Mouse (Mus musculus) hindbrain, embryonic 11.5 days (tissue): ENCODE measurements at regions not wholly inside any gene's neighbourhood (a gene's known extent, or its start where the extent isn't known, plus 50 kb on each side); places are given as distances from the start of the nearest gene placed in this dataset.
A peak's percentile ranks its signal among the peaks of the same experiment; 100 is the strongest.

Source experiments
- ATAC-seq: fragments of 200-750 bp; cut with Nextera tagmentation; 2 replicates; pipeline ENCODE4 v1.8.0; 2017; ENCODE audit warnings: mild to moderate bottlenecking, moderate TSS enrichment, moderate library complexity; ENCODE audit not compliant: low FRiP score
- DNase-seq: peaks from one replicate; pipeline ENCODE4 v3.0.0-alpha.2; 2015; ENCODE audit warnings: low spot score
- H3K27ac ChIP-seq: fragments of 300-500 bp; sonication (generic); 2 replicates; pipeline ENCODE4 v1.5.1; 2014; ENCODE audit warnings: mild to moderate bottlenecking, low read depth, low read length
- H3K27me3 ChIP-seq: fragments of 300-500 bp; sonication (generic); 2 replicates; pipeline ENCODE4 v1.6.1; 2014; ENCODE audit warnings: mild to moderate bottlenecking, low read length, moderate library complexity, mixed read lengths; ENCODE audit not compliant: control insufficient read depth, insufficient read depth
- H3K36me3 ChIP-seq: fragments of 300-500 bp; sonication (generic); 2 replicates; pipeline ENCODE4 v1.6.1; 2014; ENCODE audit warnings: mild to moderate bottlenecking, low read length, moderate library complexity, mixed read lengths; ENCODE audit not compliant: control insufficient read depth, insufficient read depth
- H3K4me1 ChIP-seq: fragments of 300-500 bp; sonication (generic); replicated peaks from 2 replicates; pipeline ENCODE4 v1.6.1; 2014; ENCODE audit warnings: low read length, mixed read lengths; ENCODE audit not compliant: control insufficient read depth, insufficient read depth
- H3K4me2 ChIP-seq: fragments of 300-500 bp; sonication (generic); replicated peaks from 2 replicates; pipeline ENCODE4 v1.6.1; 2014; ENCODE audit warnings: mild to moderate bottlenecking, low read depth, low read length
- H3K4me3 ChIP-seq: fragments of 300-500 bp; sonication (generic); 2 replicates; pipeline ENCODE4 v1.5.1; 2014; ENCODE audit warnings: low read depth, low read length
- H3K9ac ChIP-seq: fragments of 300-500 bp; sonication (generic); 2 replicates; pipeline ENCODE4 v1.6.1; 2014; ENCODE audit warnings: low read depth, low read length
- H3K9me3 ChIP-seq: fragments of 300-500 bp; sonication (generic); 2 replicates; pipeline ENCODE4 v1.6.1; 2016; ENCODE audit warnings: low read length; ENCODE audit not compliant: control insufficient read depth
- WGBS: fragments of 180-500 bp; shearing (Covaris S2); extraction: QIAGEN DNeasy Blood & Tissue Kit; methylation state at CpG from one replicate; pipeline ENCODE4 v1.1.7; 2014; 5-methylcytosine and 5-hydroxymethylcytosine counted together

GRCm38 (mm10) chr1:193544804-193545203 lies 174.7 kb upstream of the Camk1g start:
- Histone ChIP-seq H3K27ac (no peak overlapping the region), H3K4me2 (no peak overlapping the region), H3K4me3 (no peak overlapping the region), H3K36me3 (no peaks in the 10 kb centered on the region), H3K4me1 (no peaks in the 10 kb centered on the region), H3K9me3 (no peaks in the 10 kb centered on the region), H3K27me3 (no peaks in the 10 kb centered on the region), H3K9ac (no peak overlapping the region)
- ATAC-seq (no peak), DNase-seq (no peak)

GRCm38 (mm10) chr1:193543834-193544233 lies 173.7 kb upstream of the Camk1g start:
- no peak for ATAC-seq
- Histone ChIP-seq H3K27me3 (no peaks in the 10 kb centered on the region), H3K36me3 (no peaks in the 10 kb centered on the region), H3K4me2 (no peak overlapping the region), H3K9me3 (no peaks in the 10 kb centered on the region), H3K9ac (no peak overlapping the region), H3K4me3 (no peak overlapping the region), H3K4me1 (no peaks in the 10 kb centered on the region), H3K27ac (no peak overlapping the region)
- 81% methylated on average over 3 of the region's 3 CpGs for WGBS
- DNase-seq, result no peak

- no peak for ATAC-seq
Observed at GRCm38 (mm10) chr1:193543284-193543683, 173.2 kb upstream of the Camk1g start.

GRCm38 (mm10) chr1:193541934-193542580 lies 172.0 kb upstream of the Camk1g start:
- Histone ChIP-seq H3K4me1 (no peaks in the 10 kb centered on the region), H3K4me3 (no peak overlapping the region), H3K9ac (no peak overlapping the region), H3K9me3 (no peaks in the 10 kb centered on the region), H3K36me3 (no peaks in the 10 kb centered on the region), H3K4me2 (no peak overlapping the region; the same call in 1 of the 2 replicates), H3K27ac (no peak overlapping the region), H3K27me3 (no peaks in the 10 kb centered on the region)
- DNase-seq, result peak; percentile 23
- WGBS, result 22% methylated on average over 13 of the region's 13 CpGs
- ATAC-seq, result peak; percentile 54

More at GRCm38 (mm10) chr1:193543284-193543683, 173.2 kb upstream of the Camk1g start:
- no peaks in the 10 kb centered on the region for H3K36me3 ChIP-seq
- H3K27me3 ChIP-seq, result no peaks in the 10 kb centered on the region
- H3K4me3 ChIP-seq, result no peak overlapping the region
- no peak for DNase-seq
- H3K27ac ChIP-seq, result no peak overlapping the region
- H3K4me2 ChIP-seq, result no peak overlapping the region
- WGBS, result 67% methylated on average over 4 of the region's 4 CpGs
- no peaks in the 10 kb centered on the region for H3K4me1 ChIP-seq
- no peaks in the 10 kb centered on the region for H3K9me3 ChIP-seq
- no peak overlapping the region for H3K9ac ChIP-seq

GRCm38 (mm10) chr1:193541281-193541680 lies 171.2 kb upstream of the Camk1g start:
- DNase-seq (no peak), ATAC-seq (no peak)
- Histone ChIP-seq H3K9me3 (no peaks in the 10 kb centered on the region), H3K9ac (no peak overlapping the region), H3K27ac (no peak overlapping the region), H3K36me3 (no peaks in the 10 kb centered on the region), H3K4me1 (no peaks in the 10 kb centered on the region), H3K4me3 (no peak overlapping the region), H3K27me3 (no peaks in the 10 kb centered on the region), H3K4me2 (no peak overlapping the region)
- WGBS, result 80% methylated on average over 4 of the region's 4 CpGs

GRCm38 (mm10) chr1:193540486-193540885 lies 170.4 kb upstream of the Camk1g start:
- no peak overlapping the region for H3K4me2 ChIP-seq
- WGBS, result 76% methylated on average over 5 of the region's 5 CpGs
- no peak overlapping the region for H3K4me3 ChIP-seq
- H3K9ac ChIP-seq, result no peak overlapping the region
- H3K27ac ChIP-seq, result no peak overlapping the region
- ATAC-seq (no peak), DNase-seq (no peak)
- no peaks in the 10 kb centered on the region for H3K36me3 ChIP-seq
- no peaks in the 10 kb centered on the region for H3K9me3 ChIP-seq
- H3K27me3 ChIP-seq, result no peaks in the 10 kb centered on the region
- no peaks in the 10 kb centered on the region for H3K4me1 ChIP-seq

GRCm38 (mm10) chr1:193539261-193539660 lies 169.2 kb upstream of the Camk1g start:
- ATAC-seq (no peak), DNase-seq (no peak)
- Histone ChIP-seq H3K4me3 (no peak overlapping the region), H3K4me2 (no peak overlapping the region), H3K9me3 (no peaks in the 10 kb centered on the region), H3K36me3 (no peaks in the 10 kb centered on the region), H3K9ac (no peak overlapping the region), H3K4me1 (no peaks in the 10 kb centered on the region), H3K27ac (no peak overlapping the region), H3K27me3 (no peaks in the 10 kb centered on the region)
- WGBS, result 94% methylated on average over 6 of the region's 6 CpGs

- Histone ChIP-seq H3K4me1 (no peaks in the 10 kb centered on the region), H3K27ac (no peak overlapping the region), H3K27me3 (no peaks in the 10 kb centered on the region), H3K9ac (no peak overlapping the region), H3K4me2 (no peak overlapping the region), H3K9me3 (no peaks in the 10 kb centered on the region), H3K4me3 (no peak overlapping the region), H3K36me3 (no peaks in the 10 kb centered on the region)
- ATAC-seq (no peak), DNase-seq (no peak)
- 76% methylated on average over 2 of the region's 2 CpGs for WGBS
Observed at GRCm38 (mm10) chr1:193538425-193538824, 168.3 kb upstream of the Camk1g start.

- Histone ChIP-seq H3K4me1 (no peaks in the 10 kb centered on the region), H3K27ac (no peak overlapping the region), H3K27me3 (no peaks in the 10 kb centered on the region), H3K36me3 (no peaks in the 10 kb centered on the region), H3K9ac (no peak overlapping the region), H3K4me3 (no peak overlapping the region), H3K9me3 (no peaks in the 10 kb centered on the region), H3K4me2 (no peak overlapping the region)
- ATAC-seq (no peak), DNase-seq (no peak)
- WGBS, result 90% methylated on average over 5 of the region's 5 CpGs
Observed at GRCm38 (mm10) chr1:193537616-193538015, 167.5 kb upstream of the Camk1g start.
